Mouse (Mus musculus) G1E (cell line): ENCODE data around the gene Tnfrsf21.

Experiments used
- CTCF ChIP-seq: IDR thresholded peaks from 2 replicates; pipeline ENCODE4 v1.5.1; 2012; ENCODE audit warnings: low read depth, low read length, inconsistent platforms, mixed read lengths
- GATA1 ChIP-seq: IDR thresholded peaks from 2 replicates; pipeline ENCODE4 v1.6.1; 2012; ENCODE audit warnings: borderline replicate concordance, low read length, inconsistent platforms, mixed read lengths
- POLR2AphosphoS5 ChIP-seq: IDR thresholded peaks from 2 replicates; pipeline ENCODE4 v1.6.1; 2012; ENCODE audit warnings: low read depth, low read length, inconsistent platforms; ENCODE audit not compliant: insufficient replicate concordance

GRCm38 (mm10) chr17:43132477-43132876 lies 116.1 kb downstream of the Tnfrsf21 start:
- no peak for TF ChIP-seq CTCF
- TF ChIP-seq GATA1 = no peak
- TF ChIP-seq POLR2AphosphoS5 = no peak
